Mouse (Mus musculus) kidney, embryonic 15.5 days (tissue): ENCODE measurements around the gene Map3k9. TPM values are rescaled to one million over a fixed set of nuclear protein-coding genes. Genes with fewer than 3 reads are reported as not detected.

Experiments used
- ATAC-seq: fragments of 200-750 bp; cut with Nextera tagmentation; replicated peaks from 2 replicates; pipeline ENCODE4 v1.8.0; 2017; ENCODE audit warnings: moderate TSS enrichment; ENCODE audit not compliant: low FRiP score
- H3K27ac ChIP-seq: fragments of 300-500 bp; sonication (generic); 2 replicates; pipeline ENCODE4 v1.5.1; 2015; ENCODE audit warnings: mild to moderate bottlenecking, inconsistent platforms
- H3K27me3 ChIP-seq: fragments of 300-500 bp; sonication (generic); 2 replicates; pipeline ENCODE4 v1.6.1; 2015; ENCODE audit warnings: inconsistent platforms
- H3K36me3 ChIP-seq: fragments of 300-500 bp; sonication (generic); 2 replicates; pipeline ENCODE4 v1.6.1; 2015; ENCODE audit warnings: inconsistent platforms
- H3K4me1 ChIP-seq: fragments of 300-500 bp; sonication (generic); 2 replicates; pipeline ENCODE4 v1.6.1; 2015; ENCODE audit warnings: inconsistent platforms
- H3K4me2 ChIP-seq: fragments of 300-500 bp; sonication (generic); 2 replicates; pipeline ENCODE4 v1.6.1; 2015; ENCODE audit warnings: moderate library complexity, mild to moderate bottlenecking, inconsistent platforms
- H3K4me3 ChIP-seq: fragments of 300-500 bp; sonication (generic); replicated peaks from 2 replicates; pipeline ENCODE4 v1.5.1; 2015; ENCODE audit warnings: mild to moderate bottlenecking, inconsistent platforms
- H3K9ac ChIP-seq: fragments of 300-500 bp; sonication (generic); 2 replicates; pipeline ENCODE4 v1.6.1; 2015; ENCODE audit warnings: mild to moderate bottlenecking, inconsistent platforms
- H3K9me3 ChIP-seq: fragments of 300-500 bp; sonication (generic); replicated peaks from 2 replicates; pipeline ENCODE4 v1.6.1; 2016; ENCODE audit warnings: inconsistent platforms
- WGBS: fragments of 180-500 bp; shearing (Covaris S2); methylation state at CpG from one replicate; pipeline ENCODE4 v1.1.7; 2015; ENCODE audit warnings: mixed read lengths; 5-methylcytosine and 5-hydroxymethylcytosine counted together
- polyA plus RNA-seq: library from polyadenylated mRNA; unstranded; fragments of >200 nt; fragmentation: Nextera tagmentation; extraction: Ambion mirVana; gene quantifications from 2 replicates; pipeline ENCODE4 v1.2.1, GENCODE M21; 2015

Map3k9 gene
- polyA plus RNA-seq, 1 experiment from 2014 or later = 1.3 TPM

- no peak for ATAC-seq
- no peak overlapping the region for H3K9ac ChIP-seq
- H3K4me3 ChIP-seq = no peak overlapping the region
- no peaks in the 10 kb centered on the region for H3K4me1 ChIP-seq
- no peaks in the 10 kb centered on the region for H3K27me3 ChIP-seq
- no peaks in the 10 kb centered on the region for H3K36me3 ChIP-seq
- H3K27ac ChIP-seq = no peak overlapping the region
- no peaks in the 10 kb centered on the region for H3K9me3 ChIP-seq
- H3K4me2 ChIP-seq = no peak overlapping the region
- 69% methylated on average over 9 of the region's 9 CpGs for WGBS
Measured at GRCm38 (mm10) chr12:81746400-81747024, 34.5 kb downstream of the Map3k9 start.

GRCm38 (mm10) chr12:81735246-81736070, 45.5 kb downstream of the Map3k9 start:
- H3K9me3 ChIP-seq = no peaks in the 10 kb centered on the region
- H3K4me3 ChIP-seq = no peak overlapping the region
- H3K27ac ChIP-seq = no peak overlapping the region
- no peaks in the 10 kb centered on the region for H3K27me3 ChIP-seq
- no peaks in the 10 kb centered on the region for H3K36me3 ChIP-seq
- WGBS = 85% methylated on average over 11 of the region's 11 CpGs
- no peak overlapping the region for H3K9ac ChIP-seq
- no peak overlapping the region for H3K4me2 ChIP-seq
- no peak for ATAC-seq
- H3K4me1 ChIP-seq = no peaks in the 10 kb centered on the region

- no peak overlapping the region for H3K4me2 ChIP-seq
- H3K27me3 ChIP-seq = no peaks in the 10 kb centered on the region
- H3K27ac ChIP-seq = no peak overlapping the region
- WGBS = 76% methylated on average over 8 of the region's 8 CpGs
- no peak overlapping the region for H3K4me3 ChIP-seq
- H3K4me1 ChIP-seq = no peaks in the 10 kb centered on the region
- H3K9me3 ChIP-seq = no peaks in the 10 kb centered on the region
- ATAC-seq = no peak
- H3K9ac ChIP-seq = no peak overlapping the region
- no peaks in the 10 kb centered on the region for H3K36me3 ChIP-seq
Measured at GRCm38 (mm10) chr12:81726246-81726822, 54.6 kb downstream of the Map3k9 start.

DNA sequence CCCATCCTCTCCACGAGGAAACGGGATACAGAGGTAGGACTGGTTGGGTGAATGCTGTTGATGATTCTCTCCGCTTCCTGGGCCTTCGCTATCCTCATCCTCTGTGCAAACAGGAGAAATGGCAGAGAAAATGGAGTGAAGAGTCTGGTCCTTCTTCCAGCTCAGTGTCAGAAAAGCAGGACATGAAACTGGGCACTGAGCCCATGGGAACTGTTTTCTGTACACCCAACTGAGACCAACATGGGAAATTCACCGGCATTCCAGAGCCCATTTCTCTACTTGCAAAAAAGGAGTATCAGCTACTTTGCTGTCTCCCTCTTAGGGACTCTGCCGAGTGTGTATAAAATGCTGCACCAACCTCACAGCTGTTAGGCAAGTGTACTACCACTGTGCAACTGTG, 56.2 kb downstream of the Map3k9 start:
- Histone ChIP-seq H3K27me3 (no peaks in the 10 kb centered on the region), H3K36me3 (no peaks in the 10 kb centered on the region), H3K9me3 (no peaks in the 10 kb centered on the region), H3K9ac (no peak overlapping the region), H3K4me2 (no peak overlapping the region), H3K4me3 (no peak overlapping the region), H3K27ac (no peak overlapping the region), H3K4me1 (no peaks in the 10 kb centered on the region)
- WGBS = 93% methylated on average over 6 of the region's 6 CpGs
- no peak for ATAC-seq

- no peak overlapping the region for H3K27ac ChIP-seq
- ATAC-seq = no peak
- WGBS = 90% methylated on average over 7 of the region's 7 CpGs
Measured at GRCm38 (mm10) chr12:81723375-81723774, 57.6 kb downstream of the Map3k9 start.

DNA sequence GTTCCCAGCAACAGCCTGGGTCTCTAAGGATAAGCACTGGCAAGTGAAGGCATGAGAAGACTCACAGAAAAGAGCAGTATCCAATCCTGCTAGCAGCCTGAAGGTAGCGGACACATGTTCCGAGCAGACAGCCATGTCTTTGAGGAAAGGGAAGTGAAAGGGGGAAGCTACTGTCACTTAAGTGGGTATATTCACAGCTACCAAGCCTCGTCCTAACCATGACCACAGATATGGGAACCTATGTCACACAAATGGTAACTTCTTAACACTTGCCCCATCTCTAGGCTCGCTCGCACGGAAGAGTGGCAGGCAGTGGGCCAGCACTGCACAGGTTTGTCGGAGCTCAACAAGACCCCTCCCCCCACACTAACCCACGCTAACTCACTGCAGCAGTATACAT, 61.3 kb downstream of the Map3k9 start:
- Histone ChIP-seq H3K36me3 (no peaks in the 10 kb centered on the region), H3K4me2 (no peak overlapping the region), H3K4me1 (no peaks in the 10 kb centered on the region), H3K27me3 (no peaks in the 10 kb centered on the region), H3K9ac (no peak overlapping the region), H3K27ac (no peak overlapping the region), H3K9me3 (no peaks in the 10 kb centered on the region), H3K4me3 (no peak overlapping the region)
- ATAC-seq = no peak
- 88% methylated on average over 8 of the region's 8 CpGs for WGBS

More at GRCm38 (mm10) chr12:81723375-81723774, 57.6 kb downstream of the Map3k9 start:
- Histone ChIP-seq H3K9ac (no peak overlapping the region), H3K4me3 (no peak overlapping the region), H3K4me2 (no peak overlapping the region), H3K4me1 (no peaks in the 10 kb centered on the region), H3K9me3 (no peaks in the 10 kb centered on the region), H3K27me3 (no peaks in the 10 kb centered on the region), H3K36me3 (no peaks in the 10 kb centered on the region)

DNA sequence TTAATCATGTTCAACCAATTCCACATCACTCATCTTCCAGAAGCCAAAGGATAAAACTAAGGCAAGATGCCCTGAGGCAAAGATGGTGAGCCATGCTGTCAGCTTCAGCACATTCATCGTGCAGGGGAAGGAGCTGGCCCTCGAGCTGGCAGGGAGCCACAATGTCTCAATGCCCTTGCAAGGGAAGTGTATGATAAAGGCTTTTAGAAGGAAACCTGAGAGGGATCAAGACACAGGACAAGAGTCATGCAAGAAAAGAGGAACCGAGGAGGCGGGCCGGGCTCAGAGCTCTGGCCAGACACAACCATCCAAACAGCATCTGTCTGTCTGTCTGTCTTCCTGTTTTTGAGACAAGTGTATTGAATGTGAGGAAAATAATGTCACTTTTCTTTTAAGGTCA, 61.8 kb downstream of the Map3k9 start:
- 70% methylated on average over 5 of the region's 5 CpGs for WGBS
- Histone ChIP-seq H3K9ac (no peak overlapping the region), H3K27ac (no peak overlapping the region), H3K27me3 (no peaks in the 10 kb centered on the region), H3K9me3 (no peaks in the 10 kb centered on the region), H3K4me2 (no peak overlapping the region), H3K36me3 (no peaks in the 10 kb centered on the region), H3K4me3 (no peak overlapping the region), H3K4me1 (no peaks in the 10 kb centered on the region)
- ATAC-seq = no peak

DNA sequence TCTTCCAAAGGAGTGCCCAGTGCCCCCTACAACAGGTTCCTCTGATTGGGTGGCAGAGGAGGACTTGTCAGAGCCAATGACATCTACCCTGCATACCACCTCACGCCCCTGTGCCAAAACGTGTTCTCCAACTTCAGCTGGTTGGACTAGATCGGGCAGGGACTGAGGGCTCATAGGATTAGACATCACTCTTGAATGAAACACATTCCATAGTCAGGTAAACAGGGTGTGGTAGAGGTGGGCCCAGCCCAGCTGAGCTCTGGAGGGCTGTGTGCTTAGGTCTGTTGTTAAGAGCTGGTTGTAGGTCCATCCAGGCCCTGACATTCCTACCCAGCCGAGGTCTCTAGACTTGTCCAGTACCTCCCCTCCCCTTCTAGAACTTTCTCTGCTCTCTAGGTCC, 68.4 kb downstream of the Map3k9 start:
- 88% methylated on average over 4 of the region's 4 CpGs for WGBS
- no peak for ATAC-seq

GRCm38 (mm10) chr12:81702903-81703302, 78.1 kb downstream of the Map3k9 start:
- WGBS = 11% methylated on average over 1 of the region's 1 CpGs
- Histone ChIP-seq H3K27me3 (no peaks in the 10 kb centered on the region), H3K4me2 (no peak overlapping the region), H3K9me3 (no peaks in the 10 kb centered on the region; the same call in 1 of the 2 replicates), H3K36me3 (no peaks in the 10 kb centered on the region), H3K4me3 (no peak overlapping the region), H3K27ac (no peak overlapping the region), H3K4me1 (no peaks in the 10 kb centered on the region), H3K9ac (no peak overlapping the region)
- no peak for ATAC-seq

More for the DNA sequence above, 68.4 kb downstream of the Map3k9 start:
- H3K36me3 ChIP-seq = no peaks in the 10 kb centered on the region
- H3K4me3 ChIP-seq = no peak overlapping the region
- H3K9me3 ChIP-seq = no peaks in the 10 kb centered on the region; the same call in 1 of the 2 replicates
- no peak overlapping the region for H3K4me2 ChIP-seq
- no peaks in the 10 kb centered on the region for H3K27me3 ChIP-seq
- no peak overlapping the region for H3K27ac ChIP-seq
- no peaks in the 10 kb centered on the region for H3K4me1 ChIP-seq
- no peak overlapping the region for H3K9ac ChIP-seq

DNA sequence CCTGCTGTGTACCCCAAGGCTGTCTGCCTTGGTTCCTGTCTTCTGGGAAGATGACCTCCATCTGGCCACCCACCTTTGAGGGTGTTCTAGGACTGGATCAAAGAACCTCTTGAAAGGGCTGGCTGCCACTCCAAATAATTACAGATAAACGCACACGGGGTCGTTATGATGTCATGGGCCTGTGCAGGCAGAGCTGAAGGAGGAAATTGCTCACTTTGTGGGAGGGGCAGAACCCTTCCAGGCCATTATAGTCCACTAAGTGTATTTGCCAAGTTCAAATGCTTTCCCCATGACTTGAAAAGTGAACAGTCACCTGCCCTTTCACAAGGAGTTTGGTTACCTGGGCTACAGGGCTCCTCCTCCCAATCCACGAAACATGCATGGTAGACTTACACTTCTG, 83.0 kb downstream of the Map3k9 start:
- WGBS = 32% methylated on average over 4 of the region's 4 CpGs

GRCm38 (mm10) chr12:81691177-81691730, 89.7 kb downstream of the Map3k9 start:
- Histone ChIP-seq H3K27me3 (no peaks in the 10 kb centered on the region), H3K4me2 (no peak overlapping the region), H3K36me3 (no peaks in the 10 kb centered on the region), H3K9ac (no peak overlapping the region), H3K9me3 (no peaks in the 10 kb centered on the region), H3K4me3 (no peak overlapping the region), H3K27ac (peak overlapping the region; percentile 3; the same call in 1 of the 2 replicates), H3K4me1 (no peaks in the 10 kb centered on the region)
- 26% methylated on average over 8 of the region's 8 CpGs for WGBS
- peak; percentile 15; the same call in 1 of the 2 replicates for ATAC-seq

More for the DNA sequence above, 83.0 kb downstream of the Map3k9 start:
- ATAC-seq = no peak
- H3K27me3 ChIP-seq = no peaks in the 10 kb centered on the region
- H3K27ac ChIP-seq = no peak overlapping the region
- H3K4me1 ChIP-seq = no peaks in the 10 kb centered on the region
- no peak overlapping the region for H3K9ac ChIP-seq
- no peaks in the 10 kb centered on the region for H3K36me3 ChIP-seq
- H3K9me3 ChIP-seq = no peaks in the 10 kb centered on the region
- no peak overlapping the region for H3K4me2 ChIP-seq
- no peak overlapping the region for H3K4me3 ChIP-seq

DNA sequence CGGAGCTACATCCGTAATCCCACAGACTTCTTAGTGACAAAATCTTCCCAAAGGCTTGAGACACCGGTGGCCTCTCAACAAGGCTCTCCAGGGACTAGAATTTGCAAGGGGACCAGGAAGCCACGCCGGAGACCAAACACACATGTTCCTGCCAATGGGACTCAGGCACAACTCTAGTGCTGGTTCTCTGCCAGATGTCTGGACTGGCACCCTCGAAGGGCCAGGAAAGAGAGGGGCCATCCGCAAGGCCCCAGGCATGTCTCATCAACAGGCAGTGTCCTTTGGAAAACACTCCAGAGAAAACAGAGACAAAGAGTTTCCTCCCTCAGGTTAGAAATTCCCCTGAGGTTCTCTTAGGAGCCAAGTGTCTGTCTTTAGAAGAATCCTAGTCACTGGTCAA, 90.2 kb downstream of the Map3k9 start:
- 74% methylated on average over 7 of the region's 7 CpGs for WGBS
- Histone ChIP-seq H3K36me3 (no peaks in the 10 kb centered on the region), H3K9me3 (no peaks in the 10 kb centered on the region), H3K4me3 (no peak overlapping the region), H3K9ac (no peak overlapping the region), H3K4me1 (no peaks in the 10 kb centered on the region), H3K27ac (peak overlapping the region; percentile 3; the same call in 1 of the 2 replicates), H3K4me2 (no peak overlapping the region), H3K27me3 (no peaks in the 10 kb centered on the region)
- no peak for ATAC-seq
